Mouse (Mus musculus): ENCODE data around the gene Tspan5. TPM values are rescaled to one million over a fixed set of nuclear protein-coding genes. Genes with fewer than 3 reads are reported as not detected.
A peak's percentile ranks its signal among the peaks of the same experiment; 100 is the strongest.

Tspan5 gene
- total RNA-seq, 2 experiments from 2014 or later: 11.0 to 11.3 TPM

DNA sequence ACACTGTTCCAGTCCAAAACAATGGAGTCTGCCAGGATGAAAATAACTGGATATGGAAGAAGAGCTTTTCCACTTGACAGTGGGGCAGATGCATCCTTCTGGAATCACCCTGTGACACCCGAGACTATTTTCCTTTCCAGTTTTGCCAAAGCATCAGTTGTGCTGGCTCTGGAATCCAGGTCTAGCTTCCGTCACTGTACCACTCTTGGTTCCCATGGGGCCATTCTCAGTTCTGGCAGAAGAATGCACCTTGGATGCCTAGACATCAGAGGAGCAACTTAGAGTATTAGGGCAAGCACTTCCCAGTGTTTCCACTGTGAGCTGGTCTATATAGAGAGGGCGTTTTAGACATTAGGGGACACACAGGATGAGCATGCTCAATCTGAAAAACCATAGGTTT, 119.6 kb downstream of the Tspan5 start:
- intact Hi-C loops (cut with DNase I): no loop called here
- DNase-seq: no peak

DNA sequence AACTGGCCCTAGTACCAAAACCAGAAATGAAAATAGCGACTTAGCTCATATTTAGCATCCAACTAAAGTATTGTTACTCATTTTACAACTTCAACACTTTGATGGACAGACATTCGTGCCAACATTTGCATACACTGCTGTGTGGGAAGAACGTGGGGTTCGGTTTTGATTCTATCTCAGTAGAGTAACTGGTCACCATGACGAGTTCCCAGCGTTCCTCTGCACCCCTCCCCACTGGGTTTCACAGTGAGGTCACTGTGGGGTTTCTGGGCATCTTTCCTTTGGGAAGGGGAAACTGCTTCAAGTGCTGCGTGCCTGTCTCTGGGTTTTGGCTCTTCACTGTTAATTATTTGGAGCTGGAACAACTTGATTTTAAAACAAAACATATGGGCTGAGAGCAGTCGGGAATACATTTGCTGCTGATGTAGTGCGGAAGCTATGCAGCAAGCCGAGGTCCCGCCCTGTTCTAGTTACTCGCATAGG, 122.2 kb downstream of the Tspan5 start:
- DNase-seq: no peak
- intact Hi-C loops (cut with DNase I): no loop called here

DNA sequence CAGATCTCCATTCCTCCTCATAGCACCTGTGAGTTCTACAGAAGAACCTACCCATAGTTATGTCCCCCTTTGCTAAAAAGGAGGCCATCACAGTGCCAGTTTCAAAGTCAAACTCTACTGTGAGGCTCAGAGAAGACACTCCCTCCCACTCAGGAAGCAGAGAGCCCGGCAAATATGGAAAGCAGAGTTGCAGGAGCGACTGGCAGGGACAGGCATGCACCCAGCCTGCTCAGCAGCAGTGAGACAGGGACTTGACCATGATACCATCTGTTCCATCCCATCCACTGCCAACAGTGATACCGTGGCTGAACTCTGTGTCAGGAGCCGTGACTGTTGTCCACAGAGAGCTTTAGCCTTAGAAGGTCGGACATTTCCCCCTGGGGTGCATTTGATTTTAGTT, 123.3 kb downstream of the Tspan5 start:
- intact Hi-C loops (cut with DNase I): no loop called here
- DNase-seq: no peak

DNA sequence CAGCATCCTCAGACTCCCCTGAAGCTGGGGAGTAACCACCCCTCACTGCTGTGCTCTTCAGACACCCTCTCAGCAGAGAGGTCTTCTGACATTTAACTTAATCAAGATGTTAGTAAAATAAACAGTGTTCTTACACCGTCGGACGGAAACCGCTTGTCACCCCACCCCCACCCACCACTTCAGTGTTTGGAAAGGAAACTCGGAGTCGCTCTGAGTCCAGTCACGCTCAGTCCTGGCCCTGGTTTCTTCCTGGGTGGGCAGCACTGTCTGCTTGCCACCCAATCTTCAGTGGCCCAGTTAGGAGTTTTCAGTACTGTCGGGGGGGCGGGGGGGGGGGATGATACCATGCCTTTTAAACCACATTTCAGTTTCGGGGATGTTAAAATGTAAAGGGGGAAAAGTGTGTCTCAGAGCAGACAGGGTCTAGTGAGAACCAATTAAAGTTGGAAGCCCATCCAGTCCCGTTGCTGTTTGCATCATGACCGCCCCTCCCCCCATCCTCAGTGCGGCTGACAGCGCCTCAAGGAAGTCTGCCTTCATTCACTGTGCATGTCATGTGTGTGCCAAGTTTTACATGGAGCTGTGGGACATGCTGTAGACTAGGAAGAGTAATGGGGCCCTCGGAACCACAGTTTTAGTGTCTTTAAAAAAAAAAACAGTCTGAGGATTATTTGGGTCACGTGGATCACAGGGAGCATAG, 125.3 kb downstream of the Tspan5 start:
- intact Hi-C loops (cut with DNase I): no loop called here
- DNase-seq: no peak

DNA sequence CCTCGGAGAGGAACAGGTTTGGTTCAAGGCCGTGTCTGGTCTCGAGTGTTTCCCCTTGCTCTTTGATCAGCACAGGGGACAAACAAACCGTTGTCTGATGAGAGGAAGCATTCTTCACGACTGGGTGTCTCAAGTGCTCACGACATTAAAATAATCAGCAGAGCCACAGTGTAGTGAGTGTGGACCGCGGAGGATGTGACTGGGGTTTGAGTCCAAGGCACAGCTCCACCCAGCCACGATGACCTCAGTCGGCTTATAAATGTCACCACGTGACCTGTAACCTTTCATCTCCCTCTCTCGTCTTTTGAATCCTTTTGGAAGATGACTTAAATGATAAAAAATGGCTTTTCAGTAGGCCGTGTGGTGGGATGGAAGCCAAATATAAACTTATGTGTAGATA, 126.4 kb downstream of the Tspan5 start:
- intact Hi-C loops (cut with DNase I): no loop called here
- no peak for DNase-seq

DNA sequence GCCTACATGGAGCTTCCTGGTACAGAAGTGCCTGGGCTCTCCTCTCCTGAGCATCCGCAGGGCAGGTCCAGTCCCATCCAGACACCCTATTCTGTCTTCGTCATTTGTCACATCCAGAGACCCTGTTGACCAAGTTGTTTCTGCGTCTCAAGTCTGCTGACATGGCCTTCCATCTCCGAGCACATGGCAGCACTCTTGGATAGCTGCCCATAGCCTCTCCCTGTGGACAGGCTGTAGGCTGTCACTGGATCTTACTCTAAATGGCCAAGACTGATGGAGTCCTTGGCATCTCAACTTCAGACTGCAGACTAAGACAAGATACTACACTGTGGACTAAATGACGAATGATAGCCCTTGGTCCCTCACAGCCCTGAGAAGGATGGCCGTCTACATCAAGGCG, 133.3 kb downstream of the Tspan5 start:
- DNase-seq: no peak
- intact Hi-C loops (cut with DNase I): no loop called here

DNA sequence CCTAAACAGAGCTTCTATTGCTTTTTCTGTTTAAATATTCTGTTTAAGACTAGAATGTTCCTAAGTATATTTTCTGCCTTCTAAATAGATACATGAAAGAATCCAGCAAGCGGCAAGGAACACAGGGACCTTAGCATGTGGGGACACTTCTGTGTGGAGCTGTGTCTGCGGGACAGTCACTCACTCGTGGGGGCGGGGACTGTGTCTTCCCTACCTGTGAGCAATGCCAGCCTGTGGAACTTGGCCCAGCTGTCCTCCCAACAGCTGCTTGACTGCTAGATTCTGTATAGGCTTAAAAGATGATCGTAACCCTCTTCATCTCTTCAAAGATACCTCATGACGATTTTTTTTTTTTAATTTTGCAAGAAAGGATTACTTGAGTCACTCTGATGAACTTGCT, 133.9 kb downstream of the Tspan5 start:
- intact Hi-C loops (cut with DNase I): no loop called here
- DNase-seq: no peak

DNA sequence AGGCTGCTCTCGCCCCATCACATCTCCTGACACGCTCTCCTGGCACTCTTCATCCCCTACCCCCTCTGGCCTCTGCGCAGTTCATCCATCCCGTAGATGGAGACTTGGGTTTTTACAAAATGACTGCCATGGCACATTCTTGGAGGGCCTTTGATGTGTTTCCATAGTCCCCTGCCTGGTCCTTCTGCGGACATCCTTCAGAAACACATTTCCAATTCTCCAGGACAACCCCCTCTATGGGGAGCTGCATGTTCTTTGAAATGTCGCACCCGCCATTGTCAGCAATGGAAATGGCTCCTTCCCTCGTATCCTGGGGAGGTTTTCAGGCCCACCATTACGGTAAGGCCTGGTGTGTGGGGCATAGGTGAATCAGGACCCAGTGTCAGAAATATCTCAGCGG, 134.4 kb downstream of the Tspan5 start:
- intact Hi-C loops (cut with DNase I): no loop called here
- DNase-seq: no peak

DNA sequence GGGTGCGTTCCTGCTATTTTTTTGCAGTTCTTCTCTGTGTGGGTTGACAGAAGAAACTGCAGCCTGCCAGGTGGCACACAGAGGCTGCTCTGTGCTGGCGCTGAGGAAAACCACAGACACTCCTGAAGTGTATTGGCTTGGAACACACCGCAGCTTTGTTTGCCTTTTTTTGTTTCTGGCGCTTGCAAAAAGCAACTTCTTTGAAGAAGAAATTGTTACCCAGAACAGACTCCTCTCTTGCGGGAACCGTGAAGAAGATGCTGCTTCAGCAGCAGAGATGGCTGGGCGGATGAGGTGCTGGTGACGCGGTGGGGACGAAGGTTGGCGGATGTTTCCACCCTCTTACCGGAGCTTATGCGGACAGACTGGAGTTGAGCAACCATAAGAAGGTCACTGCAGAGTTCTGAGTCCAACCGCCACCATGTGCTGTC, 135.0 kb downstream of the Tspan5 start:
- intact Hi-C loops (cut with DNase I): no loop called here
- DNase-seq: no peak

DNA sequence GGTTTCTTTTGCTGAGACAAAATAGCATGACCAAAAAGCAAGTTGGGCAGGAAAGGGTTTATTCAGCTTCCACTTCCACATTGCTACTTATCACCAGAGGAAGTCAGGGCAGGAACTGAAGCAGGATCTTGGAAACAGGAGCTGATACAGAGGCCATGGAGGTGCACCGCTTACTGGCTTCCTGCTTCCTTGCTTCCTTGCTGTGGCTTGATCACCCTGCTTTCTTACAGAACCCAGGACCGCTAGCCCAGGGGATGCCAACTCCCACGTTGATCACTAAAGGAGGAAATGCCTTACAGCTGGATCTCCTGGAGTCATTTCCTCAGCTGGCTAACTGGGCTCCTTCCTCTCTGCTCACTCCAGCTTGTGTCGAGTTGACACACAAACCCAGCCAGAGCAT, 135.7 kb downstream of the Tspan5 start:
- intact Hi-C loops (cut with DNase I): no loop called here
- DNase-seq: no peak

DNA sequence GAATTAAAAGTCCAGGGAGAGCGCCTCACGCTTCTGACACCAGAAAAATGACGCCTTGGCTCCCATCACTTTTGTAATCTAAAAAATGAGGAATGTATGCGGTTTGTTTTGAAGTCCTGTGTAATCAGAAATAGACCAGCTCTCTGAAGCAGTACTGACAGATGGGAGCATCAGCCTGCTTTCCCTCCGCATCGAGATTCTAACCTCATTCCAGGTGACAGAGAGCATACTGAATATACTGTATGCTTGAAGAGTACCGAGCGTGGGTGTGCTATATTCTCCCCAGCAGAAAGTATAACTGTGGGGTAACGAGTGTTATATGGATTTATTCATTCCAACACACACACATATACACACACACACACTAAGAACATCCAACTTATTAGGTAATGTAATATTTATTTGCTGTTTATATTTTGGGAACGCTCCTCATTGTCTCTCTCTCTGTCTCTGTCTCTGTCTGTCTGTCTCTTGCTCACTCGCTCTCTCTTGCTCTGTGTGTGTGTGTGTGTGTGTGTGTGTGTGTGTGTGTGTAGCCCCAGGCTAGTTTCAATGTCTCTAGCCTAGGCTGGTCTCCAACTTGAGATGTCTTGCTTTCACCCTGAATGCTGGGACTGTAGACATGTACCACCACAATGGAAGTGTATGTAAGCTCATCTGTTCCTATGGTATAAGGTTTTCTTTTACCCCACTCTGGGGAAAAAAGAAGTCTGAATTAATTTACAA, 139.2 kb downstream of the Tspan5 start:
- intact Hi-C loops (cut with DNase I): no loop called here
- DNase-seq: no peak

DNA sequence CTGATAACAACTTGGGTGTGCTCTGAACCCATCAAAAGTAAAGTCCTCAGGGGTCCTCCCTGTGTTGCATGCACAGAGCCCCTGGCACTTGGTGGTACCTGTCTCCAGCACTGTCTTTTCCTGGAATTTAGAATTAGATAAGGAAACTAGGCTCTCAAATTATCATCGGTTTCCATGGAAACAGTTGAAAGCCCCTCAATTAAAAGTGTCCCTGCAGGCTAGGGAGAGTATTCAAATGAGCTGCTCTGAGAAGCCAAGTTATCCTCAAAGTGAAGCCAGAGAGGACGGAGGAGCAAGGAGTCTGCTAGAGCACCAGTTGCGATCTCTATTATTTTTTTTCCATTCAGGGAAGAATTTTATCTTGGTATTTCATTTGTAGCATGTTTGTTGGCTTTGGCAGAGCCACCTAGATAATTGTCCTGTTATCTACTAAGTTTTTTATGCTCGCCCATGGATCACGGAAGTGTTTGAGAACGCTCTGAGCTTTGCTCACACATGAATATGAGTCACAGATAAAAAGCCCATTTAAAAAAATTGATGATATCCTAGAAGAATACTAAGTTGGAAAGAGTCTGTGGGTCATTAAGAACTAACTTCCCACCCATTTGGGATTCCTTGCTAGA, 139.8 kb downstream of the Tspan5 start:
- intact Hi-C loops (cut with DNase I): no loop called here
- DNase-seq: no peak

DNA sequence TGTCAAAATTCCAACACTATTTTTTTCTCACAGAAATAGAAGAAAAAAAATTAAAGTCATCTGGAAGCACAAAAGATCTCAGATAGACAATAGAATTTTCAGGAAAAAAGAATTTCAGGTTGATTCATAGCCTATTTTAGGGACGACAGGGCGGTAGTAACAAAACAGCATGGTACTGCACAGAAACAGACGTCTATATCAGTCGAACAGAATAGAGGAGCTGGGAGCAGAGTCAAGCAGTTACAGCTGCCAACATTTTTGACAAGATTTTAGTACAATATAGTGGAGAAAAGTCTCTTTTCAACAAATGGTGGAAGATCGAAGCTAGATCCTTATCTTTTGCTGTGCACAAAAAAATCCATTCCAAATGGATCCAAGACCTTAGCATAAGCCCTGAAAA, 144.1 kb downstream of the Tspan5 start:
- intact Hi-C loops (cut with DNase I): no loop called here

DNA sequence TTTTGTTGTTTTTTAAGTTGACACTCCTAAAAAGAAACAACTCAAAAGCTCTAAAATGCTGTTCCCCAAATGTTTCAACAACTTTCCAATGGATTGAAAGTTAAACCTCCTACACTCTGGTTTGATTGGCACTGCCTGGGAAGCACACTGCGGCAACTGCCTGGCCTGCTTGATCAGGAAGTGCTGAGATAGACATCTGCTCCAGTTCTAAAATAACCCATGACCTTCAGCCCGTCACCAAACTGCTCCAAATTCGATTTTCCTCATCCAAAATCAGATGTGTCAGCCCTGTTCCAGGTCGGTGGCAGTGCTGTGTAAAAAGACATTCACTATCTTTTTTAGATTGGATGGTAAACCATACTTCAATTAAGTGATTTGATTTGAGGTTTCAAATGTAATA, 147.2 kb downstream of the Tspan5 start:
- intact Hi-C loops (cut with DNase I): no loop called here
- DNase-seq: no peak

More for the DNA sequence above, 144.1 kb downstream of the Tspan5 start:
- DNase-seq: no peak

DNA sequence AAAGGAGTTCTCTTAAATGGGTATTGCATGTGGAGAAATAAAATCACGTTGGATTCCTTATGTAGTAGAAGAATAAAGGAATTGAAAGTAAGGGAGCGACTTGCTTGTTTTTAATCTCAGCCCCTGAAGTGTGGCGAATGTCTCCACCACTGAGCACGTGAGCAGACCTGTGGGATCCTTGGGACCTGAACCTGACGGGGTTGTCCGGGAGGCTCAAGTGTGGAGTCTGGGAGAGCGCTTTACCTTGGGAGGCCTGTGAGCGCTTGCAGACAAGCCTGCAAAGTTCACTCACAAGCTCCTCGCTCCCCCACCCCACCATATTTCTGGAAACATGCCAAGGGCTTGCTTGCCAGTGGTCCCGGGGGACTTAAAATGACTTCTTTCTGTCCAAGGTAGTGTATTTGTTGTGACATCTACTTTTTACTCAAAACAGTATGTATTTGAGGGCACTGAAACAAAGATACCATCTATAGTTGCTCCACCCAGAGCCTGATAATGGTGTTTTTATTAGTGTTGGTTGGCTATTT, 147.8 kb downstream of the Tspan5 start:
- intact Hi-C loops (cut with DNase I): no loop called here
- DNase-seq: no peak

DNA sequence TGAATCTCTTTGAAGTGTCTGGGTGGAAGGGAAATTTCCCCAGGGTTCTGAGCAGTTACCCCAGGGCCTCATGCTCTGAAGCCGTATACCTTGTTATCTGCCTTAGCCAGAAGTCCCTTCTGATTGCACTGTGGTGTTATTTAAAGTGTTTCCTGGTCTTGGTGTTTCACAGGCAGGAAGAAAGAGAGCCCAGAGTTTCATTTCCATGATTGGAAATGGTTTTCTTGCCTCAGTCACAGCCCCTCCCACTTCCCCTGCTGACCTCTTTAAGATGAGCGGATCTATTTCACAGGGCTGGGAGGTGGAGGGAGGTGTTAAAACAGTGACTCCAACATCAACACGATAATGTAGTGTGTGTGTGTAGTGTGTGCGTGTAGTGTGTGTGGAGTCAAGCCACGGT, 151.5 kb downstream of the Tspan5 start:
- no peak for DNase-seq
- intact Hi-C loops (cut with DNase I): no loop called here

DNA sequence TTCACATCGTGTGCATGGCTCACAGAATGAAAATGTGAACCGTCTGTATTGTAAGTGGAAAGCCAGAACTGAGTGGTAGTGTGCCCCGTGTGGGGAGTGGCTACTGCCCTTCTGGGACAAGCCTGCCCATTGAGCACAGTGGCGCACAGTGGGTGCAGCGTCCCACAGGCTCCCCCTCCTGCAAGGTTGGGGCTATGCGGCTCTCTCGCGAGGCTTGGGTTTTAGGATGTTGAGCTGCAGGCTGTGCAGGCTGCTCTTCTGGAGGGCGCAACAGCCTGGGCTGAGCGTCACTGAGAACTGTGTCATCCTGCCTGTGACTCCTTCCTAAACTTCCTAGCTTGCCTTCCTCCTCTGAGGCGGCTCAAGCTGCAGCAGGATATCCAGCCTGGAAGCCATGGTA, 155.5 kb downstream of the Tspan5 start:
- intact Hi-C loops (cut with DNase I): no loop called here
- DNase-seq: no peak

DNA sequence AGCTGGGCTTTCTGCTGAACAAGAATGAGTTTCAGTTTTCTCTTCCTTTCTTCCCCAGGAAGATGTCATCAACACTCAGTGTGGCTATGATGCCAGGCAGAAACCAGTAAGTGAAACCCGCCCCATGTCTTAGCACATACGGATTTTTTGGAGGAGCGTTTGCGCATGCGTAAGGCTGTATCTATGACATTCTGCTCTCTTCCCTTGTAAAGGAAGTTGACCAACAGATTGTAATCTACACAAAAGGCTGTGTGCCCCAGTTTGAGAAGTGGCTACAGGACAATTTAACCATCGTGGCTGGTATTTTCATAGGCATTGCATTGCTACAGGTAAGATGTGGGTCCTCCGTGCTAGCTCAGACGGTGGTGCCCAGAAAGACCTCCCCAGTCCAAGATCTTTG, 156.1 kb downstream of the Tspan5 start:
- DNase-seq: no peak
- intact Hi-C loops (cut with DNase I): no loop called here

DNA sequence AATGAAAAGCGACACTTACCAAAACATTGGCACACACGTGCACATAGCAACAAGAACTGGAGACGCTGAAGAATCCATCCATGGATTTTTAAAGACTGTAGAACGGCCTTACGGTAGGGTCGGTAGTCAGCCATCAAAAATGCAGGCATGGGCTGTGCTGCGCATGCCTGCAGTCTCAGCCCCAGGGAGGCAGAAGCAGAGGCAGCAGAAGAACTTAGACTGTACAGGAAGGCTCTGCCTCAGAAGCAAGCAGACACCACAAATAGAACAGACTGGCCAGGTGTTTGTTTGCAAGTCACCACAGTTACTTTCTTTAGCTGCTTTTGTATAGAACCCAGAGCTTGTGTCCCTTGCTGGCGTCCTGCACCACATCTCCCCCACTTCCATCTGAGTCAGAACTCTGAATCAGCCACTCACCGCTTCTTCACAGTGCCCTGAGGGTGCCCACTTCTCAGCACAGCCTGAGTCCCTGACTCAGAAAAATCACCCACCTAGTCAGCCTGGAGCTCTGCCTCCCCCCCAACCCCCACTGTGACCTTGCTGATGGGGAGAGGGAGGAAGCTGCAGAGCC, 158.7 kb downstream of the Tspan5 start:
- intact Hi-C loops (cut with DNase I): loop anchor here (10.0 kb wide), 1 partner anchor 456 kb away; the partner anchor contains the start of gene Adh5
- DNase-seq: no peak

DNA sequence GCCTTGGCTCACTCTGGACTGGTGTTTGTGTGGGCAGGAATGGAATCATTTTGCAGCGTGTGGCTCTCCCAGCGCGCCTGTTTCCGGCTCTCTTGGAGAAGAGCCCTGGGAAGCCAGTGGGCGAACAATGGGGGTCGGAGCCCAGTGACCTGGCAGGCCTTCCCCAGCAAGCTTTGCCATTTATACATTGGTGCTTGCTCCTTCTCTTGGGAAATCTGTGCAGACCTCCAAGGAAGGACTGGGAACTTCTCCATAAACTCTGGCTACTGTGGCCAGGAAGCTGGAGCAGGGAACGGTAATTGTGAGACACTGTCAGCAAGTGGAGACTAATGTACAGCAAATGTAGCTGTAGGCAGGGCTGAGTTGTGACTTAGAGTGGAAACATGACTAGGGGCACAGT, 163.7 kb downstream of the Tspan5 start:
- peak; percentile 44 to 48 for DNase-seq
- intact Hi-C loops (cut with DNase I): loop anchor here (2.0 to 10.0 kb wide), 5 partner anchors 163 to 461 kb away; partner anchors contain the start of genes Adh5 and Tspan5

Data from heart, postnatal 14 days (tissue).